Mouse (Mus musculus) testis, postnatal 10 days (tissue): Measurements from ENCODE around the gene Disp3.

Source experiments
- DNase-seq: peaks from one replicate; pipeline ENCODE4 v3.0.0; 2021; ENCODE audit warnings: low spot score

Disp3 gene

DNA sequence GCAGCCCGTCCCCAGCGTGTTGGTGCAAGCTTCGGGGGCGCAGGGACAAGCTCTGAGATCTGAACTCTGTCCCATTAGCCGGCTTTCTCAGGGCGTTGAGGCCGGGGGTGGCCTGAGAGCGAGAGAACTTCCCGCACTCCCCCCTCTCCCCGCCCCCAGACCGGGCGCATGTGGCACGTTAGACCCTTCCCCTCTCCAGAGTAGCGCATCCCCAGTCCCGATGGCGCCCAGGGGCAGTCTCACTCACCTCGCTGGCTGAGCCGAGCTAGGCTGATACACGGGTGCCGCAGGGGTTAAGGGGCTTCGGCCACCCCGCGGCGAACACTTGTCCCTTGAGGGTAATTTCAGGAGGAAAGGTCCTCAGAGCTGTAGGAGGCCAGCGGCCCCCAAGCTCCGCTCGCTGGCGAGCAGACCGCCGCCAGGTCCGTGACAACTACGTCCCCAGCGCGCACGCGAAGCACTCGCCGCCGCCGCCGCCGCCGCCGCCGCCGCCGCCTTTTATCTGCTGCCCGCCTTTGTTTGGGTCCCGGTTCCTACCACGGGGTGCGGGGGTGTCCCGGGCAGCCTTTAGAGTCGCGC lies at the start of gene Disp3:
Gene Disp3 (minus strand): TSS at position 490 of the 579 bp plus-strand sequence.
- DNase-seq = peak; percentile 45

DNA sequence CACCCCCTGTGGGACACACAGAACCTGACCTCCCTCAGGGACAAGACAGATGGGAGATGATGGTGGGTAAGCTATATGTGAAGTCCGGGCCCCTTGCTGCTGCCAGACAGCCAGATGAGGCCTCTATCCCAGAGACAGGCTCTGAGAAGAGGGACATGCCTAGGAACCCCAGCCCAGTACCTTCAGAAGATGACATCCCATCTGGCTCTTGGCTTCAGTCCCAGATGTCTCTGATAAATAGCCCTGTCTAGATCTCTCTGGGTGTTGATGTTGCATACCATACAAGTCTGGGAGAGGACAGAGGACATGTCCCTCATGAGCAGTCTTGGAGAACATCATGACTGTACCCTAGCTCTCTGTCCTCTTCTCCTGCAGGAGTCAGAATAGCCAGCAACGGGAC lies 42.5 kb upstream of the Disp3 start:
- no peak for DNase-seq

DNA sequence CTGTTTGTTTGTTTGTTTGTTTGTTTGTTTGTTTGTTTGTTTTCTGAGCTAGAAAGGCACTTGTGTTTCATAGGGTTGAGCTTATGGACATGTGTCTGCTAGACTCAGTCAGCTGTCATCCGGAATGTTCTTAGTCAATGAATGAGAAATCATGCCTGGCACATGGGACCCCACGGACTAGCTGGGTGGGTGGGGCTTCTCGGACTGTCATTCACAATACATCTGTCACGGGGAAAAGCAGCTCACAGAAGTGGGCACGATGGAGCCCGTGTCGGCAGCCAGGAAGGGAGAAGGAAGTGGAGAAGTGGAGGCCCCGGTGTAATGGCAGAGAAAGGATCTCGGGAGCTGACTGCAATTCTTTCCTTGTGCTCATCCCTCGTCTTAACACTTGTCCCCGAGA lies 41.7 kb upstream of the Disp3 start:
- no peak for DNase-seq

DNA sequence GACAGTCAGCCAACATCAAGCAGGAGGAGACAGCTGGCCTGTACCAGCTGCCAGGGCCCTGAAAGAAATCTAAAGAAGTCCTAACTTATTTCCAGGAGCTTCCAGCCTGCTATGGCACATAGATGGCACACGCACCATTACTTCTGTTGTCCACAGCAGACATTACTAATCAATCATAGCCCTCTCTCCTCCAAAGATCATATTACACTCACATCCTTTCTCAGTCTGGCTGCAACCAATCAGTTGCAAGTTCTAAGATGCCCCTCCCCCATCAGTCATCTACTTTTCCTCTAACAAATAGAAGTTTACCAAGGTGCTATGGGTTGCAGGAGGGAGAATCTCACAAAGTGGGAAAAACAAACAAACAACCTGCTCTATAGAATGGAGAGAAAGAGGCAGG lies 40.5 kb upstream of the Disp3 start:
- no peak for DNase-seq

DNA sequence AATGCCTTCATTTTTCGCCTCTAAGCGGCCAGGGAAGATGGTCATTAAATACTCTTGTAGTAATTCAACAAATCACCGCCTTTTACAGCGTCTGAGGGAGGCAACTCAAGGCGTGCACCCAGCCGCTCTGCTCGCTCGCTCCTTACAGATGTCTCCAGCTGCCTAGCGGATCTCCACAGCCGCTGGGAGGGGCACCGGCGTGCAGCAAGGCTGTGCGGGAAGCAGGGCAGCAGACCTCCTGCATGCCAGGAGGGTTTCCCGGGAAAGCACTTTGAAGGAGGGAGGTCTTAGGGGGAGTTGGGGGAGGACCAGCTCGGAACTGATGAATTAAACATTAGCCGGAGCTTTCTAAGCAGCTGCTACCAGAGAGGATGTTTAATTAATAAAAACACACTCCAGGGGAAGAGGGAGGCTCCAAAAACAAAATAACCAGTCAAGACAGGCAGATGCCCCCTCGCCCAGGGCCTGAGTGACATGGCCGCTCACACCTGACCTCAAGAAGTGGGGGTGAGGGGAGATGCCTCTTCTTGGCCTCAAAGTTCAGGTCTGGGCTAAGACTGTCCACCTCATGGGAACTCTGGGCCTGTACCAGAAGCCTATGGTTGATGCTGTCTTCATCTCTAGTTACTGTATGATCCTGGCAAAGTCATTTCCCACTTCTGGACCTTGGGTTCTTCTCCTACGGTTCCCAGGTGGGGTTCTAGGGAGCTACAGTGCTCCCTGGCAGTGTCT lies 39.7 kb upstream of the Disp3 start:
- DNase-seq = peak; percentile 54

DNA sequence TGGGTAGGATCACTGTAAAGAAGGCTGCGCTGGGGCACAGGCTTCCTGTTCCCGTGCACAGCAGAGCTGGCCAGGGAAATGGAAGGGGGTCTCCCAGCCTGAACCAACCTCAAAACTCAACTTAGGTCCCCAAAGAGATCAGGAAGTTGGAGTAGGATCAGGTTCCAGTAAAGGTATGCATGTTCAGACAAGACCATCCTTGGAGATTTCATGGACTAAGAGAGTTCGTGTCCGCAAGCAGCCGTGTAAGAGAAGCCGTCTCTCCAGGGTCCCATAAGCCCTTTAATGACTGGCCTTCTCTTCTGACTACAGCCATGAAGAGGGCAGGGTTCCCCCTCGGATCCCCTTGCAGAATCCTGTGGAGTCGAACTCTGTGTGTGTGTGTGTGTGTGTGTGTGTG lies 39.0 kb upstream of the Disp3 start:
- DNase-seq = no peak

DNA sequence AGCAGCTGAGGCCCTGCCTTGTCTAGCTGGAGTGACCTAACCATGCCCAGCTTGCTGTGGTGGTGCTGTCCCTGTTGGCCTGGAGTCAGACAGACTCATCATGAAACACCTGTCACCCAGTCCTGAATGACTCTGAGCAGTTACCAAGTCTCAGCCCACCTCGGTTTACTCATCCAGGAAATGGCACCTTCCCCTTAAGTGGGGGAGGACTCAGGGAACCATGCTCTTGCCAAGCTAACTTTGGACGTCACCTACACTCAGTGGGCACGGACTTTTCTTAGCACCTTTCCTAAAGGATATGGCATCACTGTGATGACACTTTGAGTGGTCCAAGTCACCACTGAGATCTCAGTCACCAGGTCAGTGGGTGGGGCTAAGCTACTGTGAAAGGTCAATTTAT lies 38.2 kb upstream of the Disp3 start:
- no peak for DNase-seq

DNA sequence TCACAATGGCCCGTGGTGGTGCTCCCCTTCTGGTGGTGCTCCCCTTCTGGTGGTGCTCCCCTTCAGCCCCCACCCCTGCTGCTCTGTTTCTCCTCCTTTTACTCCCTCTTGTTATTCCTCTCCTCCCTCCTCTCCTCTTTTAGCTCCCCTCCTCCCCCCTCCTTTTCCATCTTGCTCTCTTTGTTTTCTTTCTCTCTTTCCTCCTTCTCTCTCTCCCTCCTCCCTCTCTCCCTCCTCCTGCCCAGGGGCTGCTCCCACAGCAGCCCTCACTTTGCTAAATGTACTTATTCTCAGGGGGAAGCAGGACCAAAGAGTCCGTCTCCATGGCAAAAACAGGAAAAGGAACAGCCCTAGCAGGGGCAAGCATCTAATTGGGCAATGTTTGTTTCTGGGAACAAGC lies 37.3 kb upstream of the Disp3 start:
- DNase-seq = no peak

DNA sequence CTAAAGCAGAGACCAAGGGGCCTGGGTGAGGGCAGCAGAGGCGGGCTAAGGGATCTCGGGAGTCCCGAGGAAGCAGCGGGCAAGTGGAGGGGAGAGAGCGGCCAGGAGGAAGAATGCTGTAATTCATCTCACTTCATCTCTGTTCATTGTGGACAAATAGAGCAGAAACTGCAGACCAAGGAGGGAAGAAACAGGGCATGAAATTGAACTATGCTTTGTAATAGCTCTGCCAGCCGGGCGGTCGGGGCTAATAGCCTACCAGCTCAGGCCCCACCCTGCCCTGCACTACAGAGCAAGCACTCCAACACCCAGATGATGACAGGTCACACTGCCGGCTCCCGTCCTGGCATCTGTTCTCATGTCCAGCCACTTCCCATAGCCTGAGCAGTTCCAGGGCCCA lies 34.4 kb upstream of the Disp3 start:
- DNase-seq = no peak

DNA sequence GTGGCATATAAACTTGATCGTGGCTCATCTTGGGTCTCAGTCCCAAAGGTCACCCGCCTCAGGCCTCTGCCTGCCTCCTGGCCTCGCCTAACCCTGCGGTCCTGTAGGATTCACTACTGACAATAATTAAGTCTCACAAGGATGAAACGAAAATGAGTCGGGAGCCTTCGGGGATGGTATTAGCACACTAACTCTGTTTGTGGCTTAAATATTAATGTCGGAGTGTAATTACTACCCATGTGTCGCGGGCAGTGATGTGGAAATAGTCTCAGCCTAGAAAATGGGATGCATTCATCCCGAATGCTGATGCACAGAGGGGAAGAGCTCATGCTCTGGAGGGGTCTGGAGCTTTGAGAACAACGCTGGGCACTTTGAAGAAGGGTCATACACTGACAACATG lies 31.6 kb upstream of the Disp3 start:
- DNase-seq = no peak

DNA sequence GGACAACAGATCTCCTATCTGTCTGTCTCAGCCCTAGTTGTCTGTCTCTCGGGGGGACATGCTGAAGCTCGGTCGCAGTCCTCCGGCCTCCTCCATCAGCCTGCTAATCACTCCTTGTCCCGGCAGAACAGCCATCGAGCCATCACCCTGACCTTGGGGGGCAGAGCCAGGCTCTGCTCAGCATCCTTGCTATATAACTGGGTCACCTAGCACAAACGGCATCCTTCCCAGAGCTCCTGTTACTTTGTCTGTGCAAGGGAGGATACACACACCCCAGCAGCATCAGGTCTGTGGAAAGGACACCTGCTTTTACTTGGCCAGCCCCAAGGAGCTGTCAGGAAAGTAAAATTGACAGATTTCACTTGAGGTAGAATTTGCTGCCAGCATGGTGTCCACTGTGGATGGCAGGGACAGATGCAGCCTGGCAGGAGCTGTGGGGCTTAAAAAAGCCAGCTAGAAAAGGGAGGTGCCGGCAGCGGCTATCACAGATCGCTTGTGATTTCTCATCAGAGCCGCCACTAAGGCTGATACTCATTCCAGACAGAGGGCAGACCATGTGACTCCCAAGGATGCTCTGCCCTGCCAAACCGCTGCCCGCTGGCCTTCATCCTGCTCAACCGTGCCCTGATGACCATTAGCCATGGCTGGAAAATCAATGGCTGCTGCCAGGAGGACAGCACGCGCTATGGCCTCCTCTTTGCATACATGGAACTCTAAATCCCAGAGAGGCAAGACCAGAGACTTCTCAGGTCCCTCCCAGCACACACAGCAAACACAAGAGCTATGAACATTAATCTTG lies 27.8 kb upstream of the Disp3 start:
- DNase-seq = no peak

DNA sequence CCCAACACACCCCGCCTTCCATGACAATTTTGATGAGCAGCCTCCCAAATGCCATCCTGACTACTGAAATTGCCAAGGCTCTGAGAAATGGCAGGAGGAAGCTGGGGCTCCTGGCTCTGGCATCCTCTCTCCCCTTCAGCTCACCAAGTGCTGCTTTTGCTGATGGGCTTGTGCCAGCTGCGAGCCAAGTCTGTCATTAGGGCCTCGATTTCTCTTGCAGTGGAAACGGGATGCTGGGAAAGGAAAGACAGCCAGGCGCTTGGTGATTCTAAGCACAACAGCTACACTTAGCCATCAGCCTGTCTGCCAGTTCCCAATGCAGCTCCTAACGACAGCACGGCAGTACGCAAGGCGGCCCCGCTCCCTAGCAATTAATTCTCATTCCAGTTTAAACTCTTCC lies 26.6 kb upstream of the Disp3 start:
- no peak for DNase-seq

DNA sequence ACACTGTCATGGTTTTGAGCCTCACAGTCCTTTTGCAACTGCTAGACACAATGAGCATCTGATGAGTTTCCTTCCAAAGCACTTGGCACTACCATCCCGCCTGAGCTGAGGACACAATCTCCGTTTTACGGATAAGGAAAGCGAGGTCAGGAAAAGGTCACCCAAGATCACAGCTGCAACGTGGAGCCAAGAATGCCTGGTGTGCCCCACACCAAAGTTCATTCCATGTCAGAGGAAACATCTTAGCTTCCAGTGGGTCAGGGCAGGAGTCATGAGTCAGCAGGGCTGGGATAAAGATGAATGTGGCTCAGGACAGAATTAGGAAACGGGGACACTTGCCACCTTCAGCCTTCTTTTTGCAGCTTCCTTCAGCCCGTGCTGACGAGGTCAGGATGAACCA lies 25.8 kb upstream of the Disp3 start:
- no peak for DNase-seq

DNA sequence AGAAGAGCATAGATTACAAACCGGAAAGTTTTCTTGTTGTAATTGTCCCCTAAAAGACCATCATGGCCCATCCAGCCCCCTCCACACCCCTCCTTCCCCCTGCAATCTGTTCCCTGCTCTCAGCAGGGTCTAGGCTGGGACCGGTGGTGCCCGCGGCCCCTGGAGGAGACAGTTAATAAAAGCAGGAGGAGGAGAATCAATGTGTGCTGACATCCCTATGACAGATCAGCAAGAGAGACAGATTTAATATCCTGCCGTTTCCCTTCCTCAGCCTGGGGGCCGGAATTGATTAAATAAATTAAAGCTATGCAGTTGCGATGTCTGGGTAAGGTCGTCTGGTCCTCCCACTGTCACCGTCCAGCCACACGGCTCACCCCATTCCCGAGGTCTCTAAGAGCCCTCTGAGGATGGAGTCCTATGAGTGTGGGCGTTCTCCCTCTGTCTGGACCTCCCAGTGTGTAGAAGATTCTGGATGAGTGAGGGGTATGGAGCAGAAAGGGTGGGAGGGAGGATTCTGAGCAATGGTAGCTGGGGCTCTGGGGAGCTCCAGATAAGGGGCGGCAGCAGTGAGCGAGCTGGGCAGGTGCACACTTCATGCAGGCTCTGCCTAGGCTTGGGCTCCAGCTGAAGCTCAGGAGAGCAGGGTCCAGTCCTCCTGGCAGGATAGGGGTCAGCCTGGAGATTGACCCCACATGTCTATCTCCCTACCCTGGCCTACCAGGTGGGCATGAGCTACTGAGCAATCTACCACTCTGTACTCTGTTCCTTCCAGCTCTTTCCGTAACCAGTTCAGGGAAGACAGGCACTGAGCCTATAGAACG lies 24.7 kb upstream of the Disp3 start:
- no peak for DNase-seq

DNA sequence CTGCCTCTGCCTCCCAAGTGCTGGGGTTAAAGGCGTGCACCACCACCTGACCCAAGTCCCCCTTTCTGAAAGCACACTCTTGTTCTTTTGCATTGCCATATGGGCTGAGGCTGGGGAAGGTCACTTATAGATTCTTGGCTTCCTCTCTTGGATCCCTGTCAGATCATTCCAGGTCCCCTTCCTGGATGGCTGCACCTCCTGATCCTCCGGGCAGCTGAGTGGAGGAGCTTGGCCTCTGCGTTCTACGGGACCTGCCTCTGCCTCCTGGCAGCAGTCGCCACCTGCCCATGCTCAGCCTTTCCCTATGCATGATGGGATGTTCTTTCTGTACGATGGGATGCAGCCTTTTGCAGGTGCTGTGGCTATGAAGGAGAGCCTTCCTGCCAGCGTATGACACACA lies 23.1 kb upstream of the Disp3 start:
- DNase-seq = no peak

DNA sequence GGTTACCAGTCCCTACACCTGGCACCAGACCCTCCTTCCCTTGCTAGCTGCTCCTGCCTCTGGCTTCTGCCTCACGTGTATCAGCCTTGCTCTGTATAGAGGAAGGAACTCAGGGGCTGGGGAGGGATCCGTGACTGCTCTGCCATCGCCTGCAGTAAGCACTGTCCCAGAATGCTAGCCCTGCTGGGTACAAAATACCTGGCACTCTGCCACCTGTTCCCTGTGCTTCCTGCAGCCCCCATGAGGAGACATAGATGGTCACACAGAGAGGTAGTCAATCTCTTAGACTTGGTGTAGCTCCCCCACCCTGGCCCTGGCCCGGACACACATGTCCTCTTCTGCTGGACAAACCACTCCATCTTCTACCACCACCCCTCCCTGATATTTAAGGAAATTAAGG lies 22.4 kb upstream of the Disp3 start:
- no peak for DNase-seq

DNA sequence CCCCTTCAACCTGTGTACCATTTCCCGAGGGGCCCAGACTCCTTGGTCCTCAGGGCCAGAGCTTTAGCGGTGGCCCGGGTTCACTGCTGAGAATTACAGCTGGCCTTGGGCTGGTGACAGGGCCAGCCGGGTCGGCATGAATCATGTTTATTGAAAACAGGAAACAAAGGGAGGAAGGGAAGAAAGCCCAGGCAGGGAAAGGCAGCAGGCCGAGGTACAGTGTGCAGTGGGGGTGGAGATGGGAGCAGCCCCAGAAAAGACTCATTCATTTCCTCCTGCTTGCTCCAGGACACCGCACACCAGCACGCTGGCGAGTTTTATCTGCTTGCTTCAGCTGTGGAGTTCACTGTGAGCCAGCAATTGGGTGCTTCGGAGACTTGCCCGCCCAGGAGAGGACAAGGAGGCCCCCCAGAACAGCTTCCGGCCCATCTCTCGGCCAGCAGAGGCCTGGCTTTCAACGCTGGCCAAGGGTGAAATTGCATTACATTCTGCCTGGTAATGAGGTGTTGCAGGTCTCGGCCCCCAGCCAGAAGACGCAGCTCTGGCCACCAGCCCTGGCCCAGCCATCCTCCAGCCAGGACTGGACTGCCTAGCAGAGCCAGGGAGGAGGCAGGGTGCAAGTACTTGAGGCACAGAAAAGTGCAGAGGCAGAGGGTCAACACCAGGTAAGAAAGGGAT lies 18.8 kb upstream of the Disp3 start:
- no peak for DNase-seq

DNA sequence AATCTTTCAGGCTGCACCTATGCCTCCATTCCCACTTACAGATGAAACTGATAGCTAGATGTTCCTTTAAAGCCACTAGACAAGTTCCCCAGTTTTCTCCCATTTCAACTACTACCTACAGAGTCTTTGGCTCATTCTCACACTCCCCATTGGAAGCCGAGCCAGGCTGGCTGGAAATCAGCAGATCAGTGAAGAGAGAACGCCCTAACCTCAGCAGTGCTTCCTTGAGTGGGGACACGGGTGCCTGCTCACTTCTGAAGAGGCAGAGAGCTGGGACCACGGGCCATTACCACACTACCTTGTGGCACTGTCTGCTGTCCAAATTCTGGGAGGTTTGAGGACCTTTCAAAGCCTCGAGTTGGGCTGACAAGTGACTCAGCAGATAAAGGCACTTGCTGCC lies 11.0 kb upstream of the Disp3 start:
- no peak for DNase-seq

DNA sequence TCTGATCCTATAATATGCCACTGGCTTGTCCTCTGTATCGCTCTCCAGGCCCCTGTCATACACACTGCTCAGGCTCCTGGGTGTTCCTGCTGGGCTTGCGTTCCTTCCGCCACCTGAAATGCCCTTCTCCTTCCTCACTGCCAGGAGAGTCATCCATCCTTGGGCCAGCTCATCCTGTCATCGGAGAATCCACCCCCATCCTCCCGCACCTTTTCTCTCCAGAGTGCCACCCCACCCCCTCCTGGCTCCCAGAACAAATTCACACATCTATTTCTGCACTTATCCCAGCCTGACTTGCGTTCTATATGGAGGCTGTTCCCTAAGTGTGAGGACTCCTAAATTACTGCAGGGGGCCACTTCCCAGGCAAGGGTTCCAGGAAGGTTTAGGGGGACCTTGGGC lies 9.9 kb upstream of the Disp3 start:
- DNase-seq = no peak

DNA sequence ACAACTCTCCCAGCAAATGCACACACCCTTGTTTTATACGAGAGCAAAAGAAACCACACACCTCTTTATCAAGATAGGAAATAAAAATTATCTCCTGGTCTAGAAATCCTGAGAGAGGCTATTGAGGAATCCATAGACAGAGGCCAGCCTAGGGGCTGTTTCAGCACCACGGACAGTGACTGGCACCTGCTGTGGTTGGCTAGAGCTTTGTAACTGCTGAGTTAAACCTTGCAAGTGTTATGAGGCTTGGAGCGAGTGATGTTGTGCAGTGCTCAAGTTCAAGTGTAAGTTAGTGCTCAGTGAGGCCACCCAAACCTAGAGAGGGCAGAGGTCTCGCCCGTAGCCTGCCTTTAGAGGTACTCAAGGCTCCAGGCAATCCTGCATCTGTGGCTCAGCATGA lies 5.6 kb upstream of the Disp3 start:
- DNase-seq = peak; percentile 78

DNA sequence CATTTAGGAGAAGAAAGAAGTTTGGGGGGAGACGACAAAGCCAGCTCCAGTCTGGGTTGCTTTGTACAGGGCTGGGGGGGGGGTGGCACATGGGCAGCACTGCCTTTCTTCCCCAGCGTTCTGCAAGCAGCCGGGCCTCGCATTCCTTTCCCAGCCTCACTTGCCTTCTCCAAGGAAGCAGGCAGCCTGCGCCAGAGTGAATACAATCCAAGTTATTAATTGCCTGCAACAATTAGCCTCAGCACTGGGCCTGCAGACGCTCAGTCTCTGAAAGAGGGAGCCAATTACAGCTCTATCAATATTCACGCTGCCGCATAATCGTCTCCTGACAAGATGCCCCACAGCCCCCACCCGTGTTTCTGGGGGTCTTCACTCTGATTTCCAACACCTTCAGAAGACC lies 4.1 kb upstream of the Disp3 start:
- DNase-seq = no peak

DNA sequence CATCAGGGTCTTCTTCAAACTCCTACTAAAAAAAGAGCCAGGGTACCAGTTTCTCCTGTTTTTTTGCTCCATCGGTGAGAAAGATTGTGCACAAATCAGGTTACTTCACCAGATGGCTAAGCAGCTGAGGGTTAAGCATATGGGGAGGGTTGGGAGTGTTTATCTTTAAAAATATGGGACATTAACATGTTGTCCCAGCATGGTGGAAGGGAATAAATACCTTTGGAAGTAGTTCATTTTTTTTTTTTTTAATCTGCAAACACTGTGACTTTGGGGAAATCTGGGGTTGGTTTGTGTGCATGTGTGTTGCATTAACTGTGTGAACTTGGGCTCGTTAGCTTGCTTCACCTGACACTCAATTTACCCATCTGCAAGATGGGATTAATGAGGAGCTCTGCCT lies 3.3 kb upstream of the Disp3 start:
- no peak for DNase-seq
